Mouse (Mus musculus) liver, embryonic 14.5 days (tissue): Measurements from ENCODE around the gene Gpr82. TPM values are rescaled to one million over a fixed set of nuclear protein-coding genes. Genes with fewer than 3 reads are reported as not detected.

ENCODE experiments used
- ATAC-seq: fragments of 200-750 bp; cut with Nextera tagmentation; 2 replicates; pipeline ENCODE4 v1.8.0; 2017; ENCODE audit warnings: moderate number of reproducible peaks, mild to moderate bottlenecking, moderate library complexity; ENCODE audit not compliant: insufficient read depth
- DNase-seq, 3 experiments: peaks; one replicate each; pipeline ENCODE4 v3.0.0-alpha.2; 2012 to 2013; ENCODE audit warnings: low read depth in 3 of 3, low spot score in 3 of 3
- H3K27ac ChIP-seq: fragments of 300-500 bp; sonication (generic); 2 replicates; pipeline ENCODE4 v1.5.1; 2014; ENCODE audit warnings: moderate library complexity, mild to moderate bottlenecking, control low read depth, inconsistent platforms
- H3K27me3 ChIP-seq: fragments of 300-500 bp; sonication (generic); 2 replicates; pipeline ENCODE4 v1.6.1; 2014; ENCODE audit warnings: mild to moderate bottlenecking, low read length, moderate library complexity; ENCODE audit not compliant: control insufficient read depth, insufficient read depth
- H3K36me3 ChIP-seq: fragments of 300-500 bp; sonication (generic); replicated peaks from 2 replicates; pipeline ENCODE4 v1.6.1; 2014; ENCODE audit warnings: low read depth; ENCODE audit not compliant: control insufficient read depth, insufficient read depth
- H3K4me1 ChIP-seq, 2 experiments: fragments of 200-500 bp in 1 of 2; fragments of 300-500 bp in 1 of 2; sonication (generic) in 1 of 2; replicated peaks; 2 replicates each; pipeline ENCODE4 v1.6.1; 2012 to 2014; ENCODE audit warnings: antibody characterized with exemption in 1 of 2, inconsistent platforms in 1 of 2, low read length in 1 of 2; ENCODE audit not compliant: control insufficient read depth in 2 of 2, insufficient read depth in 2 of 2
- H3K4me2 ChIP-seq: fragments of 300-500 bp; sonication (generic); 2 replicates; pipeline ENCODE4 v1.6.1; 2014; ENCODE audit warnings: low read depth, mild to moderate bottlenecking, control low read depth, moderate library complexity
- H3K4me3 ChIP-seq, 2 experiments: fragments of 200-500 bp in 1 of 2; fragments of 300-500 bp in 1 of 2; sonication (generic) in 1 of 2; 2 replicates each; pipeline ENCODE4 v1.5.1; 2012 to 2014; ENCODE audit warnings: low read depth in 2 of 2, low read length in 2 of 2, mild to moderate bottlenecking in 2 of 2, control low read depth in 1 of 2, inconsistent platforms in 1 of 2, moderate library complexity in 1 of 2; ENCODE audit not compliant: insufficient read depth in 1 of 2
- H3K9ac ChIP-seq: fragments of 300-500 bp; sonication (generic); replicated peaks from 2 replicates; pipeline ENCODE4 v1.6.1; 2014; ENCODE audit warnings: mild to moderate bottlenecking, control low read depth, moderate library complexity
- H3K9me3 ChIP-seq: fragments of 300-500 bp; sonication (generic); 2 replicates; pipeline ENCODE4 v1.6.1; 2016; ENCODE audit warnings: low read length, mixed read lengths; ENCODE audit not compliant: control insufficient read depth
- CTCF ChIP-seq: IDR thresholded peaks from 2 replicates; pipeline ENCODE4 v1.5.1; 2016; ENCODE audit warnings: antibody characterized with exemption, low read depth, control low read depth
- EP300 ChIP-seq: IDR thresholded peaks from 2 replicates; pipeline ENCODE4 v1.6.1; 2016; ENCODE audit warnings: antibody characterized with exemption, low read depth
- WGBS: fragments of 180-500 bp; shearing (Covaris S2); extraction: QIAGEN DNeasy Blood & Tissue Kit; methylation state at CpG from one replicate; pipeline ENCODE4 v1.1.7; 2014; ENCODE audit not compliant: insufficient replicate concordance; 5-methylcytosine and 5-hydroxymethylcytosine counted together
- polyA plus RNA-seq, 2 experiments: library from polyadenylated mRNA; depleted of rRNA in 1 of 2; stranded (reverse) in 1 of 2; unstranded in 1 of 2; fragments of >200 nt; fragmentation: Nextera tagmentation in 1 of 2; extraction: Ambion mirVana in 1 of 2; gene quantifications; 2 replicates each; pipeline versions ENCODE4 v1.2.1 to v1.2.3; 2012 to 2014

Gene Gpr82
- polyA plus RNA-seq, 2 experiments = not detected

GRCm38 (mm10) chrX:13681748-13682147 is 20.6 kb downstream of the Gpr82 start:
- Histone ChIP-seq H3K4me2 (no peak overlapping the region), H3K4me3 (no peak overlapping the region), H3K27me3 (no peaks in the 10 kb centered on the region), H3K27ac (no peak overlapping the region), H3K36me3 (no peaks in the 10 kb centered on the region), H3K4me1 (0 out of 4 replicates have a peak, but pooled peaks cover 0 to 2% of the 10 kb centered on the region in 2 experiments), H3K9ac (no peak overlapping the region), H3K9me3 (no peaks in the 10 kb centered on the region)
- WGBS = 71% methylated on average over 3 of the region's 3 CpGs
- ATAC-seq (no peak), DNase-seq (no peak)
- TF ChIP-seq CTCF = no peak
- no peak for TF ChIP-seq EP300

GRCm38 (mm10) chrX:13686589-13686988 is 25.4 kb downstream of the Gpr82 start:
- H3K36me3 ChIP-seq = no peaks in the 10 kb centered on the region
- DNase-seq = no peak
- H3K4me2 ChIP-seq = no peak overlapping the region
- no peak overlapping the region for H3K27ac ChIP-seq
- H3K9me3 ChIP-seq = no peaks in the 10 kb centered on the region
- ATAC-seq = peak; percentile 53; the same call in 1 of the 2 replicates
- 0 out of 4 replicates have a peak, but pooled peaks cover 0 to 2% of the 10 kb centered on the region in 2 experiments for H3K4me1 ChIP-seq
- WGBS = 53% methylated on average over 1 of the region's 1 CpGs
- H3K9ac ChIP-seq = no peak overlapping the region
- TF ChIP-seq CTCF (no peak), EP300 (no peak)
- no peaks in the 10 kb centered on the region for H3K27me3 ChIP-seq
- no peak overlapping the region for H3K4me3 ChIP-seq

- no peak overlapping the region for H3K9ac ChIP-seq
- H3K27ac ChIP-seq = no peak overlapping the region
- DNase-seq (no peak), ATAC-seq (no peak)
- H3K4me1 ChIP-seq = 0 out of 4 replicates have a peak, but pooled peaks cover 0 to 2% of the 10 kb centered on the region in 2 experiments
- WGBS = 58% methylated on average over 2 of the region's 2 CpGs
- no peaks in the 10 kb centered on the region for H3K36me3 ChIP-seq
- TF ChIP-seq EP300 = no peak
- TF ChIP-seq CTCF = no peak
- no peaks in the 10 kb centered on the region for H3K27me3 ChIP-seq
- H3K4me2 ChIP-seq = no peak overlapping the region
- H3K4me3 ChIP-seq = no peak overlapping the region
- H3K9me3 ChIP-seq = no peaks in the 10 kb centered on the region
Observed at GRCm38 (mm10) chrX:13688356-13688755, 27.2 kb downstream of the Gpr82 start.

- Histone ChIP-seq H3K27me3 (no peaks in the 10 kb centered on the region), H3K4me1 (no peaks in the 10 kb centered on the region), H3K4me3 (no peak overlapping the region), H3K4me2 (no peak overlapping the region), H3K36me3 (no peaks in the 10 kb centered on the region), H3K9me3 (no peaks in the 10 kb centered on the region), H3K9ac (no peak overlapping the region), H3K27ac (no peak overlapping the region)
- ATAC-seq = no peak
- DNase-seq = no peak
- TF ChIP-seq CTCF (peak; percentile 10; the same call in 1 of the 2 replicates), EP300 (no peak)
- 52% methylated on average over 4 of the region's 4 CpGs for whole genome bisulfite sequencing
Observed at GRCm38 (mm10) chrX:13691865-13692264, 30.7 kb downstream of the Gpr82 start.

DNA sequence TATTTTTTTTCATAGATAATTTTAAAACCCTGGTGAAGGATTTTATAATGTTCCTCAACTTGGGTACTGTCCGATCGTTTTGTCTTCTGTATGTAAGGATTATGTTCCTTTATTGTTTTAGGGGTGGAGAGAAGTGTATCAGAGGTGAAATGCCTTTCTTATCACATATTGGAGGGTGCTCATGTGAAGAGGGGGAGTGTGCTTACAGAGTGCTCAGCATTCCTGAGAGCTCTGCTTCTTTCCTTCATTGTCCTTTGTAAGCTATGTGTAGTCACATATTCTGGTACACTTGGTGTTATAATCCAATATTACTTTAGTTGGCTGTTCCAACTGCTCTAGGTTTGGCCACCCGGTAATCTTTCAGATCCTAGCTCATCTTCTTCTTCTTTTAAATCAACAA is 39.5 kb downstream of the Gpr82 start:
- H3K36me3 ChIP-seq = no peaks in the 10 kb centered on the region
- H3K4me3 ChIP-seq = no peak overlapping the region
- WGBS = 78% methylated on average over 3 of the region's 3 CpGs
- H3K27me3 ChIP-seq = no peaks in the 10 kb centered on the region
- DNase-seq (no peak), ATAC-seq (no peak)
- H3K9me3 ChIP-seq = no peaks in the 10 kb centered on the region
- H3K27ac ChIP-seq = no peak overlapping the region
- no peak for TF ChIP-seq EP300
- no peak for TF ChIP-seq CTCF
- no peaks in the 10 kb centered on the region for H3K4me1 ChIP-seq
- H3K9ac ChIP-seq = no peak overlapping the region
- H3K4me2 ChIP-seq = no peak overlapping the region
